Mouse (Mus musculus): ENCODE measurements around the gene Hmx1. TPM values are rescaled to one million over a fixed set of nuclear protein-coding genes. Genes with fewer than 3 reads are reported as not detected.

Gene Hmx1
- total RNA-seq, 2 experiments from 2014 or later, result 4.5 to 10.1 TPM

DNA sequence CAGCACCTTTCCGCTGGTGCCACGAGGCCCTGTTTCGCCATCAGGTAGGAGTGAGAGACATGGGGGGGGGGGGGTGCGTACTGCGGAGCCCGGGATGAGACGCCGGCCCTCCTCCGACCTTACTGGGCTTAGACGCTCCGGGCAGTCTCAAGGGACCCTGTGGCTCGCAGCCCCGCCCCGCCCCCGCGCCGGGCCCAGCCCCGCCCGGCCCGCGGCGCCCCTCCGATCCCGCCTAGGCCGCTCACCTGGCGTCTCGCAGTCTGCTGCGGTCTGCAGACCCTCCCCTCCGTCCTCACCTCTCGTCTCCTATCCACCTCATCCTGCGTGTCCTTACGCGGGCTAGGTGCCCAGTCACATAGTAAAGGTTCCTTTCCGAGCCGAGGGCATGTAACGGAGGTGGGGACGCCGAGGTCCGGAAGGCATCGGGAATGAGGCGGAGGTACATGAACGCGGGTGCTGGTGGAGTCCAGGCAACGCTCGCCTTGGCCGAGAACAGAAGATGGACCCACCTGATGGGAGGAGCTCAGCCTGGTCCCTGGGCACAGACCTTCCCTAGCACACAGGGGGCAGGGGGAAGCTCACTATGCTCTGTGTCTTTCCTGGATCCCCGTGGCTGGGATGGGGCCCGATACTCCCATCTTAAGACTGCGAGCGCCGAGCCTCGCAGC is 8.9 kb downstream of the Hmx1 start:
- DNase-seq (ENCODE audit: low spot score in 2 of 2), result no peak

DNA sequence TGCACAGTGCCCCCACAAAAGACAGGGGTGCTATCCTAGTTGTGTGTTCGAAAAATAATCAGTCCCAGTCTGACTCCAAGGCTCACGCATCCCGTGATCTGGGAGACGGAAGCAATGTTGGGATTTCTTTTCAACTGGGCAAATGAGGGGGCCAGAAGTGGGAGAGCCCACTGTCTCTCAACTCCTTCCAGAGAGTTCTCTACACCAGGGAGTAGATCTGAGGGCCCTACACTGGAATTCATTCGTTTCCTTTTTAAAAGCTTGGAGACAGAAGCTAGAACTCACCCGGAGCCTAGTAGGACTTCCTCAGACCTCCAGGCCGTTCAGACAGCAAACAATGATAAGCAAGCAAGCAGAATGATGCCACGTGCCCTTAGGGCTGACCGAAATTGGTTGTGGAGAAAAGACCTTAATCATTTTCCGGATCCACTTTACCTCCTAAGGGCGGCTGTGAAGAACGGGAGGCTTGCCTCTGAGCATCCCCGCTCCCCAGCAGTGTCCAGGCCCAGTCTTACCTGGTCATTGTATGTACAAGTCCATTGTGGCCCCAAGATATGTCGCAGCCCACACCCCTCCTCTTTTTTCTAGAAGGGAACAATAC is 9.5 kb downstream of the Hmx1 start:
- no peak for DNase-seq (ENCODE audit: low spot score in 2 of 2)

DNA sequence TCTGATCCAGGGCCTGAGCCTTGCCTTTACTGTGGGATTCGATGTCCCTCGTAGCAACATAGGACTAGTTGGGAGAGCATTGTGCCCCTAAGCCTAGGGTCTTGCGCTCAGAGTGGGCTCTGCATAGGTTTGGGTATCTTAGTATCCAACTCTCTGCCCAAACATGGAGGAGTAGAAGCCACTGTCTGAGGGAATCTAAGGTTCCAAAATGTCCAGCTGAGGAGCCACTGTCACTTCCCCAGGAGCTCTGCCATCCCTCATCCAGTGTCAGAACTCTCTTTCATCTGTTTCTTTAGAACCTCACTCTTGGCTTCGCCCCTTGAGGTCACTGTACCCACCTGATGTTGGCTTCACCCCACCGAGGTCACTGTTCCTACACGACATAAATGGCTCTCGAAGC is 10.2 kb downstream of the Hmx1 start:
- no peak for DNase-seq (ENCODE audit: low spot score in 2 of 2)

DNA sequence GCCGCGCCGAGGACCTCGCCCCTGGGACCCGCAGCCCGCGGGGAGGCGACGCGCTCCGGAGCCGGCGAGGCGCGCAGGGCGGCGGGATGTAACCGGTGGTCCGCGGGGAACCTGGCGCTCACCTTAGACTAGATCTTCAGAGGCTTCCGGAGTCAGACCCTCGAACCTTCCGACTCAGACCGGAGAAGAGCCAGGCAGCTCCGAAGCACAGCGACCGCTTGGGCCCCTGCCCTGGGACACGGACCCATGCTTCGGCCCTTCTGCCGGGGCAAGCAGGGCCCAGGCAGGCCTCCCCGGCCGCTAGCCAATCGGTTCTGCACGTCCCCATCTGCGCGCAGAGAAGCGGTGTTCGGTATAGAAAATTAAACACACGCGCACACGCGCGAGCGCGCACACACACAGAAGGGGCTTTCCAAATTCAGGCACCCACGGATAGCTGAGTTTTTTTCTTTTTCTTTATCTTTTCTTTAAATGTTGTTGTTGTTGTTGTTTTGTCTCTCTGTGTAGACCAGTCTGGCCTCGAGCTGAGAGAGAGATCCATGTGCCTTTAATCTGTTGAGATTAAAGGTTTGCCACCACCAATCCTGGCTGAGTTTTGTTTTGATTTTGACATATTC is 10.9 kb downstream of the Hmx1 start:
- DNase-seq (ENCODE audit: low spot score in 2 of 2), result no peak

DNA sequence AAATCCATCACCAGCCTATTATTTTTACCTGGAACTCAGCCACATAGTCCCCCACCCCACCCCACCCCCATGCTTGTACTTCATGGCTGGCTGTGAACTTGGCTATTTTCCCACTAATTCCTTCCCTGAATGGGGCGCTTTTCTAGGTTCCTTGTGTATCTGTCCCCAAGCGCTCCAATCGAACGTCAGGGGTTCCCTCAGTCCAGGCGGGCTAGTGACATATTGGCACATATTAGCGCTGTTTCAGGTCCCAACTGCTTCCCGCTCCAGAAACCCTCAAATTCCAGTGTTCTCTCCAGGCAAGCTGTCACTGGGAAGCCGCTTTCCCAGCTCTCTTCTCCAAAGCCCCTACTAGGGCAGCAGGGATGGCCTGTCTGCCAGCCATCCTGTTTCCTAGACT is 12.3 kb downstream of the Hmx1 start:
- DNase-seq (ENCODE audit: low spot score in 2 of 2), result no peak

DNA sequence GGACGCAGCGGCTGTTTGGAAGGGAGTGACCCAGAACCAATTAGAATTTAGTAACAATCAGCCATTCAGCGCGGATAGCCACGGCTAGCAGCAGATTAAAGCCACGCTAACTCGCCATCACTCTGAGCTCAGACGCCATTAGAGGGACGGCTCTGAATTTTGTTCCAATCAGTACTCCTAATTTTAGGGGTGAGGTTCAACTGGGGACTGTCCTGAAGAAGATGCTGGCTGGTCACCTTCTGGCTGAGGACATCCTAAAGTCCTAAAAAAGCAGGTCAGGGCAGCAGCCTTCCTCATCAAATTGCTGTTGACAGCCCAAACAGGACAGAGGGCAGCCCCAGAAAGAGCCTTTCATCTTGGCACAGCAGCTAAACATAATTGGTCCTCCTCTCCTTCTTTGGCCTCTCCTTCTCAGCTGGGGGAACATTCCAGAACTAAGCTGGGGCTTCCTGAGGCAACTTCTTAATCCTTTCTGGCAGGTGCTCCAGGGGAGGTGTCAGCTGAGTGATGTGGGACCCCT is 18.6 kb downstream of the Hmx1 start:
- DNase-seq (ENCODE audit: low spot score in 2 of 2), result no peak

DNA sequence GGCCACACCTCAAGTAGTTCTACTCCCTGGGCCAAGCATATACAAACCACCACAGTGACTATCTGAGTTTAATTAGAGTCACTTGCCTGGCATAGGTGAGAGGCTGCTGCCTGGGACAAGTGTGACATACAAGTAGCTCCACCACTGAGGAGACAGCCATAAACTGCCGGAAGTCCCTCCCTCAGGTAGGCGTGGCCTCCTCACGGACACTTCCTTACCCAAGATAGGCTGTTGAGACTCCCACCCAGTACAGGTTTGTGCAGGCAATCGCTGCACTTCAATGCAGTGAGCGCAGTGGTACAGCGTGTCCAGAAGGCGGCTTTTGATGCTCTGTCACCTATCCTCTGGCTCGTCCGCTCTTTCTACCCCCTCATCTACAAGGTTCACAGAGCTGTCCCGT is 22.1 kb downstream of the Hmx1 start:
- DNase-seq (ENCODE audit: low spot score in 2 of 2), result no peak

DNA sequence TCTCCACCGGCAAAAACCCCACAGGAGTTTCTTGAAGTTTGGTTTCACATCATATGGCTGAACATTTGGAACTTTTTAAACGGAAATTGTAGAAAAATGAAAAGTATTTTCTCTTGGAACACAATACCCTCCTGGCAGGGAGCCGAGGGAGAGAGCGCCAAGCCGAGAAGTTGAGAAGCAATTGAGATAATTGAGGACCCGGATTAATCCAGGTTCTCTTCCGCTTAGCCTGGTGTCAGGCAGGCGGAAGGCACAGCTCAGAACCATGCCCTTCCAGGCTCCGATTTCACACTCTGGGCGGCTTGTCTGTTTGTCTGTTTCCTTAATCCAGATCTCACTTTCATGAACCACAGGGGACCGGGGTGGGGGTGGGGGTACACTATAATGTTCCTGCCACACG is 23.9 kb downstream of the Hmx1 start:
- no peak for DNase-seq (ENCODE audit: low spot score in 2 of 2)

DNA sequence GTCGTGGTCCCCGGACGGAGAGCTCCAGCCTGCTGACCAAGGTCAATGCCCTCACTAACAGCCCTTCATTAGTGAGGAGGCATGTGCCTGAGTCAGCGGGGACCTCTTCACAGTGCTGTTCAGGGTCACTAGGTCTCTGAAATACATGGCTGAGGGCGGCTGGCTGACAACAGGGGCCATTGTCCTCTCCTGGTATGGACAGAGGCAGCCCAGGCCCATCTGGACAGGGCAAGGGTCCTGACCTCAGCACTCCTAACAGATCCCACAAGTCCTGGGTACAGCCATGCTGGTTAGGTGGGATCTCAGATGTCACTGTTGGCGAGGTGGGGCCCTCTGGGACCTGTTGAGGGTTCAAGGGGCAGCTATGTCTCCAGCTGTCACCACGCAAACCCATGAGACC is 28.8 kb downstream of the Hmx1 start:
- DNase-seq (ENCODE audit: low spot score in 2 of 2), result no peak

DNA sequence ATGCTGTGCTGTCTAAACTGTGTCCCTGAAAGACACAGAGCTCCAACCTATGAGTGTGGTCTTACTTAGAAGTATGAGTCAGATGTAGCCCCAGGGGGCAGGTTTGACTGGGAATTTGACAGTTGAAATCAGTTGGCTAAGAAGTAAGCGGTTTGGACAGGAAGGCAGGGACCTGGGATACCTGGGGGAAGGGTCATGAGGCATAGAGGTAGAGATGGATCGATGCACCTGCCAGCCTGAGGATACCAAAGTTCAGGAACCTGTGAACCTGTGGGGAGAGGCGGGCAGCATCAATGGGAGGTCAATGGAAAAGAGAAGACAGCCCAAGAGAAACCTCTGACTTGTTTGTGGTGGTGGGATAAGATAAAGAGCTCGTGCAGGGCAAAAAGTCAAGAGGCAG is 32.7 kb downstream of the Hmx1 start:
- no peak for DNase-seq (ENCODE audit: low spot score in 2 of 2)

DNA sequence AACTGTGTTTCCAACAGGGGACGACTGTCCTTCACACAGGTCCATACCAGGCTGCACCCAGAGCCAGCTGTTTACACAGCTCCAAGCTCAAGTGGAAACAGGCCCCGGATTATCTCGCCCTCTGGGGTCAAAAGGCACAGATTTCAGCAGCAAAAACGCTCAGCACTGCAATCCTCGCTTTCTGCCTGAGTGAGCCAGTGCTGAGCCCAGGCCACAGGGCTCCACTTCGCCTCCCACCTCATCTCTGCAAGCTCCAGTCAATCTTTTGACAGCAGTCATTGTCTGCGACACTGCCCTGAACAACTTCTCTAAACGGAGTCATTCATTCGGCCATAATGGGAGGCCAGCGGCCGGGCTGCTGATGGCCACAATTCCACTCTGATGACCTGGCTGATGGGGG is 36.3 kb downstream of the Hmx1 start:
- DNase-seq (ENCODE audit: low spot score in 2 of 2), result no peak

DNA sequence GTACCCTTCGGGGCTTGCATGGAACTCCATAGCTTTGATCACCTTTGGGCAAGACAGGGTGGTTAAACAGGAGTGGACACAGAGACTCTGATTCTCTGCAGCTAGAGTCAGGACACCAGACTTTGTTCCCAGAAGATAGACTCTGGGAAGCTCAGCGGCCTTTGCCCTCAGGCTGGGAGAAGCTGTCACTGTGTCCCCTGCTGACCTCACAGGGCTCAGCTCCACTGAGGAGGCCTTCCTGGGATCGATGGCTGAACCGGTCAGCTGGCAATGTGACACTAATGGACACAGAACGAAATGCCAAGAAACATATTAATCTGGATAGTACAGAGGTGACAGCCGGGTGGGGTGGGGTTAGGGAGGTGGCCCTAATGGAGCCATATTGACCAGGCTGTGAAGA is 39.0 kb downstream of the Hmx1 start:
- DNase-seq (ENCODE audit: low spot score in 2 of 2), result no peak

DNA sequence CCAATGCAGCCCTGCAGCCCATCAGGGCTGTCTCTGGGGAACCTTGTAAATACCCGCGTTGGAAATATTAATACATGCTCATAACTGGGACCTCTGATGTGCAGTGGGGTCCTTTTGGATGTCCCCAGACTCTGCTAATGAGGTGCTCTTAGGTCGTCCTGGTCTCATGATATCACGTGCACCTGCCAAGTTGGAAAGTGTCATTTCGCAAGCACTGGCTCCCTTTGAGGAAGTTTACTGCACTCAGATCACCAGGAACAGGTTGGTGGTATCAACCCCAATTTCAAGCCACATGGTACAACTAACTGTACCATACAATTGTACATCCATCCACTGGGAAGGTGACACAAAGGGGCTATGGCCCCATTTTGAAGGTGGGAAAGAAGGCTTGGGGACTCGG is 39.5 kb downstream of the Hmx1 start:
- no peak for DNase-seq (ENCODE audit: low spot score in 2 of 2)

DNA sequence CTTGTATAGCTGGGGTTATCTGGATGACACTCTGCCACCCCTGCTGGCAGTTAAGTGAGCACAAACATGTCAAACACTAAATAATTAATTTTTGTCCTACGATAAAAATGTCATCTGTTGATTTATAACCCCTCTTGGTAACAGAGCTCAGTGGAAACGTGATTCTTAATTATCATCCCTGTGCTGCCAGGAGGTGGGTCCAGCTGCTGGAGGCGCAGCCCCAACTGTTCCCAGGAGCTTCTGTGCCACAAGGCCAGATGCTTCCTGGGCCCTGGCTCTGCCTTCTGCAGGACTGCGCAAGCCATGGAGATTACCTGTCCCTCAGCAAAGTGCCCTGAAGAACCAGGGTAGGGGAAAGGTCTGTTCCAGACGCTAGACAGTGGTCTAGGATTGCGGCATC is 43.2 kb downstream of the Hmx1 start:
- no peak for DNase-seq (ENCODE audit: low spot score in 2 of 2)

DNA sequence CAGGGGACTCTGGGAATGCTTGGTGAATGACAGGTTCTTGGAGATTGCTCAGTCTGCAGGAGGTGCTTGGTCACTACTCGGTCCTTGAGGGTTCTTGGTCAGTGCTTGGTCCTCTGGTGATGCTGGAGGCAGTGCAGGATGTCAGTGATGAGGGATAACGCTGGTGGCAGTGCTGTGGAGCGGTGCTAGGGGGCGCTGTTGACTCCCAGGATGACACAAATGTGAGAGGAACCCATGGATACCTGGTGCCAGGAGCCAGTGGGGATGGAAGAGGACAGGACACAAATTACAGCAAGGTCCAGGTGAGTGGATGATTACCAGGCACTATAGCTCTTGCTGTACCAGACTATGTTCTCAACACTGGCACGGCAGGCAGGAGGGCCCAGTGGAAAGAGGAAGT is 45.1 kb downstream of the Hmx1 start:
- DNase-seq (ENCODE audit: low spot score in 2 of 2), result no peak

DNA sequence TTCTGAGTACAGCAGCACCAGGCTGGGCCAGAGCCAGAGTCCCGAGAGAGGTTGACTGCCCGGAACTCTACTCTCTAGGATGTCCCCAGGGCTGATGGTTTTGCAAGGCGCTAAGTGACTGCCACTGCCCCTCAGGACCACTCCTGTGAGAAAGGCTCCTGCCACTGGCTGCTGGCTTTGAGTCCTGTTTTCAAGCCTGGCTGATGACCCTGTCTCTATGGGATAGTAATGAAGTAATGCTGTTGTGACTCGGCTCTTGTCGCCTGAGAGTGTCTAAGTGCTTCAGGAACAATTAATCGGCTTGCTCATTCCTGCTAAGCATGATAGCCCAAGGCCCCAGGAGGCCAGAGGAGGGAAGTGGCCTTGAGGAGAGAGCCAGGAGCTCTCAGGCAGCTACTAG is 45.8 kb downstream of the Hmx1 start:
- no peak for DNase-seq (ENCODE audit: low spot score in 2 of 2)

DNA sequence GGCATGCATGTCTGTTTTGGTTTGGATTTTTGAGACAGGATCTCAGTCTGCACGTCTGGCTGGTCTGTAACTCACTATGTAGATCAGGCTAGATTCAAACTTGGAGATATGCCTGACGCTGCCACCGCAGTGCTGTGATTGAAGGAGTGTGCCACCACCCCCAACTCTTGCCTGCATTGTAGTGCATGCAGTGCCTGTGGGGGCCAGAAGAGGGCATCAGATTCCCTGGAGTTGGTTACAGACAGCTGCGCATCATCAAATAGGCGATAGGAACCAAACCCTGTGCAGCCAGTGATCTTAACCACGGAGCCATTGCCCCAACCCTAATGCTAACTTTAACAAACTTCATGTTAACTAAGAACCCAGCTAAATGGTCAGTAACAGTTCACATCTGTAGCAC is 49.9 kb downstream of the Hmx1 start:
- no peak for DNase-seq (ENCODE audit: low spot score in 2 of 2)

DNA sequence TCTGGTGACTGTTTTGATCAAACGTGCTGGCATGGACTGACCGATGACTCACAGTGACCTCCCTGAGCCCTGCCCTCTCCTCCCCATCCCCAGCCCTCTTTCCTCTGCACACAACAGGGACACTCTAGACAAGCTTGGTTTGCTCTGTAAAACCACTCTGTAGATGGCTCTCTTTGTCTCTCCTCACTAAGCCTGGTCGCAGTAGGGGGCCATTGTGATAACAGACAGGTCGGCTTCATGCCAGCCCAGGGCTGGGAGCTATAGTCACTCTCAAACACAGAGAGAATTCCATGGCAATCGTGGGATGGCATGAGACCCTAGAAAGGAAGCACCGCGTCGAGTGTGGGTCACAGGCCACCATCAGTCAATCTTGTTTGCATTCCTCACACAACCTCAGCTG is 51.6 kb downstream of the Hmx1 start:
- no peak for DNase-seq (ENCODE audit: low spot score in 2 of 2)

DNA sequence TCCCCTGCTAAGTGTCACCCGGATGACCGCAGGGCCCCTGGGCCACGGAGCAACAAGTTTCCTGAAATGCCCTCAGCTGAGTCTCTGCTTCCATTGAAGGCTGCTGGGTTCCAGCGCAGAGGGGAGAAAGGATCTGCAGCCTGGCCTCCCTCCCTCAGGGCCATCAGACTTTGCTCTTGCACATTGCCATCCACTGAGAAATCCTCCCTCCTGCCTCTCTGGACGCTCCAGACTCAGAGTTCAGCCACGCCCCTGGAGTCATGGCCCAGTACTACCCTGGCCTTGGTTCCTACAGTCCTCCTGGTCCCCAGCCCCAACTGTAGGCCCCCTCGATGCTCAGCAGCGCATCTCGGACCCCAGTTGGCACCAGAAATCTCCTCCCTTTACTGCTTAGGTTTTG is 52.5 kb downstream of the Hmx1 start:
- no peak for DNase-seq (ENCODE audit: low spot score in 2 of 2)

DNA sequence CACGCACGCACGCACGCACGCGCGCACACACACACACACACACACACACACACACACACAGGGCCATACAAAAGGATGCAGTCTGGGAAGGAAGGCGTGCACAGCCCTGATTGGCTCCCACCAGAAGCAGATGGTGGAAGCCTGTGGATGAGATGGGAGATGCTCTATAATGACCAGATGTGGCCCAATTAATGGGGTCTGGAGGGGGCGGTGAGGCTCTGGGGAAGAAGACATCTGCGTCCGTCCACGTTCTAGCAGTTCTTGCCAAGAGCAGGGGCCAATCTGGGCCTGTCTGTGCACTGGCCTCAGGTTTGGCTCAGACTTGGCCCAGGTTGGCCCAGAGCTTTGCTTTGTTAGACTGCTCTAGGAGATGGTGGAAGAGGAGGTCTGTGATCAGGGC is 55.8 kb downstream of the Hmx1 start:
- DNase-seq (ENCODE audit: low spot score in 2 of 2), result no peak

DNA sequence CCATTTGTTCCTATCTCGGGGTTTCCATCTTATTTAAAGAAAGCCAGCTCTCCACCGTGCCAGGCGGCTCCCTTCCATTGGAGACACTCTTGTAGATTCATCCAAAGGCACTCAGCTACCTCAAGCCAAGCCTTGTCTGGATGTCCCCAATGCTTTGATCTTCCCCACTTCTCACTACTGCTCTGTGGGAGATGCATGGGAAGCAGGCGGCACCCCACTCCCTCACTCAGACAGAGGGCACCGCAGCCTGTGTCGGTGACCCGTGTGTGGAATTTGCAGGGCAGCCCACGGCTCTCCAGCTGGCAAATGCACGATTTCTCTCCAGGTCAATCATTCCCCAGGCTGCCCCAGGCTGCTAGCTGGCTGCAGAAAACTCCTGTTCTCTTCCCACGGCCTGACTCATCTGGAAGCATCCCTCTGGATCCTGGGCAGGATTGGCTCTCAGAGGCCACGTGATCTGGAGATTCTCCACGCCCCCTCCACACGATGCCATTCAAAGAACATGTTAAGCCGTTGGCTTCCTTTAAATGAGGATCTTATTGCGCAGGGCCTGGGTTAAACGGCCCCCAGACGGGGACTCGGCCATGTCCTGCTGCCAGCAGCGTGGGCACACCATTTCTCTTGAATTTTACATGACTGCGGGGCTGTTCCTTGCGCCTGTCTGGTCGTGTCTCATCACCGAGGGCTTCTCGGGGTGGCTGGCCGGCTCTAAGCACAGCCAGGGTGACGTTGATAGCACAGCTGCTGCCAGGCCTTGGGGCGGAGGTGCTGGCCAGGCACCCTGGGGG is 58.9 kb downstream of the Hmx1 start:
- DNase-seq (ENCODE audit: low spot score in 2 of 2), result no peak

Data from adrenal gland, postnatal 4 days (tissue).